Mouse (Mus musculus) neural tube, embryonic 15.5 days (tissue): Measurements from ENCODE around the gene Utp20. TPM values are rescaled to one million over a fixed set of nuclear protein-coding genes. Genes with fewer than 3 reads are reported as not detected.
"Not testable (repeated sequence)": the region's sequence is repeated elsewhere in the genome, so short reads cannot be mapped to it uniquely, and the experiment has no call there.

Experiments
- ATAC-seq: fragments of 200-750 bp; cut with Nextera tagmentation; 2 replicates; pipeline ENCODE4 v1.8.0; 2017; ENCODE audit warnings: mild to moderate bottlenecking, moderate TSS enrichment, moderate library complexity; ENCODE audit not compliant: low FRiP score
- H3K27ac ChIP-seq: fragments of 300-500 bp; sonication (generic); replicated peaks from 2 replicates; pipeline ENCODE4 v1.5.1; 2015; ENCODE audit warnings: mild to moderate bottlenecking, inconsistent platforms
- H3K27me3 ChIP-seq: fragments of 300-500 bp; sonication (generic); replicated peaks from 2 replicates; pipeline ENCODE4 v1.6.1; 2015; ENCODE audit warnings: inconsistent platforms
- H3K36me3 ChIP-seq: fragments of 300-500 bp; sonication (generic); 2 replicates; pipeline ENCODE4 v1.6.1; 2015; ENCODE audit warnings: inconsistent platforms
- H3K4me1 ChIP-seq: fragments of 300-500 bp; sonication (generic); 2 replicates; pipeline ENCODE4 v1.6.1; 2015; ENCODE audit warnings: inconsistent platforms
- H3K4me2 ChIP-seq: fragments of 300-500 bp; sonication (generic); 2 replicates; pipeline ENCODE4 v1.6.1; 2015; ENCODE audit warnings: inconsistent platforms, mild to moderate bottlenecking, moderate library complexity
- H3K4me3 ChIP-seq: fragments of 300-500 bp; sonication (generic); replicated peaks from 2 replicates; pipeline ENCODE4 v1.5.1; 2015; ENCODE audit warnings: mild to moderate bottlenecking, inconsistent platforms
- H3K9ac ChIP-seq: fragments of 300-500 bp; sonication (generic); replicated peaks from 2 replicates; pipeline ENCODE4 v1.6.1; 2015; ENCODE audit warnings: mild to moderate bottlenecking, inconsistent platforms
- H3K9me3 ChIP-seq: fragments of 300-500 bp; sonication (generic); replicated peaks from 2 replicates; pipeline ENCODE4 v1.6.1; 2016; ENCODE audit warnings: inconsistent platforms
- WGBS: fragments of 180-500 bp; shearing (Covaris S2); methylation state at CpG from one replicate; pipeline ENCODE4 v1.1.7; 2015; ENCODE audit warnings: mixed read lengths; 5-methylcytosine and 5-hydroxymethylcytosine counted together
- polyA plus RNA-seq: library from polyadenylated mRNA; unstranded; fragments of >200 nt; fragmentation: Nextera tagmentation; extraction: Ambion mirVana; gene quantifications from 2 replicates; pipeline ENCODE4 v1.2.1, GENCODE M21; 2015

Utp20 gene
- polyA plus RNA-seq, 1 experiment from 2014 or later: 8.2 TPM

DNA sequence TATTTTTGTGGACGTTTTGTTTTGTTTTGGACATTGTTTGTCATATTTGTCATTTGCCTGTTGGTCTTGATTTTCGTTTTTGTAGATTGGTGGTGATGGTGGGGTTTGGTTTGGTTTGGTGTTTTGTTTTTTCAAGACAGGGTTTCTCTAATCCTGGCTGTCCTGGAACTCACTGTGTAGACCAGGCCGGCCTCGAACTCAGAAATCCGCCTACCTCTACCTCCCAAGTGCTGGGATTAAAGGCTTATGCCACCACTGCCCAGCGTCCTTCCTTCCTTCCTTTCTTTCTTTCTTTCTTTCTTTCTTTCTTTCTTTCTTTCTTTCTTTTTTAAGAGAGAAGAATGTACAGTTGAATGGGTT lies 323 bp upstream of the Utp20 start:
- not testable (repeated sequence) for H3K27ac ChIP-seq

DNA sequence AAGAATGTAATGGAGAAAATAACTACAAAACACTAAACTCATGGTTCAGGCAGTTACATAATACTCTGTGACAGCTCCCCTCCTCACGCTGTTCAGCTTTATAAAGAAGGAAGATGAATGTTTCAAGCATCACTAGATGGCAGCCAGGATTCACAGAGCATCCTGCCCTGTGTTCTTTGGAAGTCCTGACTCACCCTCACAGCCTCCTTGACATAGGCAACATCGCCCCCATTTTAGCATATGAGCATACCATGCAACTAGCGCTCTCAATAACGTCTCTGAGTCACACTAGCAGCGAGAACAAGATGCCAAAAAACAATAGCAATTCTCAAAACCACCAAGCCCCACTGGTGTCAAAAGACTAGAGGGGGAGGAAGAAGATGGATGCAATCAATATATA lies 9.3 kb downstream of the Utp20 start:
- H3K36me3 ChIP-seq: peaks cover 70% of the 10 kb centered on the region
- no peak overlapping the region for H3K9ac ChIP-seq
- no peak overlapping the region for H3K27ac ChIP-seq
- no peak overlapping the region for H3K4me2 ChIP-seq
- WGBS: 95% methylated on average over 5 of the region's 5 CpGs
- no peaks in the 10 kb centered on the region for H3K9me3 ChIP-seq
- no peaks in the 10 kb centered on the region for H3K27me3 ChIP-seq
- ATAC-seq: no peak
- H3K4me1 ChIP-seq: no peaks in the 10 kb centered on the region
- H3K4me3 ChIP-seq: no peak overlapping the region

More for the DNA sequence above, 323 bp upstream of the Utp20 start:
- peak overlapping the region; percentile 59 for H3K9ac ChIP-seq
- H3K4me1 ChIP-seq: peaks cover 11% of the 10 kb centered on the region
- peaks cover 23% of the 10 kb centered on the region for H3K36me3 ChIP-seq
- peak overlapping the region; percentile 97 for H3K4me3 ChIP-seq
- H3K9me3 ChIP-seq, H3K27me3 ChIP-seq: not testable (repeated sequence)
- WGBS: 5% methylated on average over 6 of the region's 6 CpGs
- peak overlapping the region; percentile 88 for H3K4me2 ChIP-seq
- peak; percentile 79 for ATAC-seq

DNA sequence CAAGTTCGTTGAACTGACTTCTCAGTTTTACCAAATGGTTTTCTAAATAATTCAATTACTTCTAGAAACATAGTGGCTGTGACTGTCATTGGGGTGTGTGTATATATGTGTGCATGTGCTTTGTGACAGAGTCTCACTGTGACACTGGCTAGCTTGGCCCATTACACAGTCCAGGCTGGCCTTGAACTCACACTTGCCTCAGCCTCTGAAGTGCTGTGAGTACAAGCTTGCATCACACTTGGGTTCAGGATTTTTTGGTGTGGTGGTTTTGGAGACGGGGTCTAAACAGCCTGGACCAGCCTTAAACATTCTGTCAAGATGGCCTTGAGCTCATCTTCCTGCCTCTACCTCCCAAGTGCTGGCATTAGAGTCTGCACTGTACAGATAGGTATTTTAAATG lies 11.3 kb downstream of the Utp20 start:
- WGBS: 87% methylated on average over 2 of the region's 2 CpGs
- H3K4me3 ChIP-seq: no peak overlapping the region
- H3K4me1 ChIP-seq: no peaks in the 10 kb centered on the region
- H3K27me3 ChIP-seq: no peaks in the 10 kb centered on the region
- ATAC-seq: no peak
- no peak overlapping the region for H3K27ac ChIP-seq
- H3K36me3 ChIP-seq: peaks cover 74% of the 10 kb centered on the region
- no peak overlapping the region for H3K4me2 ChIP-seq
- H3K9me3 ChIP-seq: no peaks in the 10 kb centered on the region
- H3K9ac ChIP-seq: no peak overlapping the region

DNA sequence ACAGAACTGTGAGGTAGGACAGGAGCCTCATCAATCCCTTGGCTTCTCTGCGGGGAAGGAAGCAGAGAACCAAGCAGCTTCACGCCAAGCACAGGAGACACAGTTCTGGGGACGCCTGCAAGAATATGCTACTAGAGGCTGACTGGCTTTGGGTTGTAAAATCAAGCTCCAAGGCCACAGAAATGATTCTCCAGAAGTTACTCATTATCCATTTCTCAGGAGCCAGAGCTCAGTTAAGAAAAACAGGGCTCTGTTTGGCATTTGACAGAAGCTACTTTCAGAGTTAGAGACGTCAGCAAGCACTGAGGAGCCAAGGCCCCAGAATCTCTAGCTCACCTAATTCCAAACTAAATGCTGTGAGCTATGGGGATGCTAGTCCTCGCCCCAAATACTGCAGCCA lies 14.9 kb downstream of the Utp20 start:
- no peaks in the 10 kb centered on the region for H3K4me1 ChIP-seq
- no peaks in the 10 kb centered on the region for H3K27me3 ChIP-seq
- no peak for ATAC-seq
- 94% methylated on average over 5 of the region's 5 CpGs for WGBS
- H3K36me3 ChIP-seq: peaks cover 78% of the 10 kb centered on the region
- no peaks in the 10 kb centered on the region for H3K9me3 ChIP-seq
- no peak overlapping the region for H3K4me3 ChIP-seq
- no peak overlapping the region for H3K9ac ChIP-seq
- no peak overlapping the region for H3K4me2 ChIP-seq
- H3K27ac ChIP-seq: no peak overlapping the region

DNA sequence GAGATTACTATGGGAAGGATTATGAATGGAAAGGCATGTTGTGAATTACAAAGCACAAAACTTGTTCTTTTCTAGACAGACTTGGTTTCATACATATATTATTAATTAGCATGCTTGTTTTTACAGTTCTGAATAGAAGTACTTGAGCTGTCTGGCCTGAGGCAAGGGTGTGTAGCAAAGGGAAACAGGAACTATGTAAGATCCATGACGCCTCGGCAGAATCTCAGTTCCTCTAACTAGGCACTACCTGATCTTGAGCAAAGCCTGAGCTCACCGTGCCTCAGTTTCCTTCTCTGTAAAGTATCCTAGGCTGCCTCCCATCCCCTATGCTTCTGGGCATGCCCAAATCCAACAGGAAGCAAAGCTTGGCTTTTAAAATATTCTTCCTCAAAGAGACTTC lies 24.4 kb downstream of the Utp20 start:
- Histone ChIP-seq H3K4me3 (no peak overlapping the region), H3K27ac (no peak overlapping the region), H3K27me3 (no peaks in the 10 kb centered on the region), H3K4me2 (no peak overlapping the region), H3K4me1 (no peaks in the 10 kb centered on the region), H3K36me3 (peaks cover 31% of the 10 kb centered on the region), H3K9me3 (no peaks in the 10 kb centered on the region), H3K9ac (no peak overlapping the region)
- WGBS: 92% methylated on average over 3 of the region's 3 CpGs
- ATAC-seq: no peak

DNA sequence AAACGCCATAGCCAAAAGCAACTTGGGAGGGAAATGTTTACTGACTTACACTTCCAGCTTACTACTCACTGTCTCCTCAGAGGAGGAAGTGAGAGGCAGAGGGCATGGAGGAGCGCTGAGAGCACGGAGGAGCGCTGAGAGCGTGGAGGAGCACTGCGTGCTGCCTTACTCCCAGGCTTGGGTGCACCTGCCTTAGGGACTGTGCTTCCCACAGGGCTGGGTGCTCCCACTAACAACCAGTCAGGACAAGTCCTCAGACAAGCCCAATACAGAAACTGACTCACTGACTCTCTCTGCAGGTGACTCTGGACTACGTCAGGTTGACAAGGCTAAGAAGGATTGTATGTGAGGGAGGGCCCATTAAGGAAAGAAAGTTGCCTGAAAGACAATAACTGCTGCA lies 27.2 kb downstream of the Utp20 start:
- 96% methylated on average over 7 of the region's 7 CpGs for WGBS
- Histone ChIP-seq H3K4me2 (no peak overlapping the region), H3K9ac (no peak overlapping the region), H3K4me1 (no peaks in the 10 kb centered on the region), H3K36me3 (peaks cover 39% of the 10 kb centered on the region), H3K4me3 (no peak overlapping the region), H3K9me3 (no peaks in the 10 kb centered on the region), H3K27me3 (no peaks in the 10 kb centered on the region), H3K27ac (no peak overlapping the region)
- no peak for ATAC-seq

DNA sequence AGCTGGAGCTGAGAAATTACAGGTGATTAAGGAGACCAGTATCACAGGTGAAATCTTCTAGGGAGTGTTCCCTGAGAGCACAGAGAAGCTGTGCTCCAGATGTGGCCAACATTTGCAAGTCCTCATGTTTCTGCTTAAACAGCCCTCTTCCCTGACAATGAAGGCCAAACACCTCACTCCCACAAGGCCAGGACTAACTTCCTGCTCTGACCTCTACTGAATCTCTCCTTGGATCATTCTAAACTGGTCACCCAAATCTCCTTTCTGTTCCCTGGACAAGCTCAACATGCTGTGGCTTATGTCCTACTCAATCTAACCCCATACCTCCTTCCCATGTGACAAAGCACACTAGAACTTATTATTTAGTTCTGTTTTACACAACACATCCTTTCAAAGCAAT lies 29.2 kb downstream of the Utp20 start:
- Histone ChIP-seq H3K9me3 (no peaks in the 10 kb centered on the region), H3K4me3 (no peak overlapping the region), H3K9ac (no peak overlapping the region), H3K36me3 (peaks cover 49% of the 10 kb centered on the region), H3K27ac (no peak overlapping the region), H3K4me2 (no peak overlapping the region), H3K27me3 (no peaks in the 10 kb centered on the region), H3K4me1 (no peaks in the 10 kb centered on the region)
- no peak for ATAC-seq

DNA sequence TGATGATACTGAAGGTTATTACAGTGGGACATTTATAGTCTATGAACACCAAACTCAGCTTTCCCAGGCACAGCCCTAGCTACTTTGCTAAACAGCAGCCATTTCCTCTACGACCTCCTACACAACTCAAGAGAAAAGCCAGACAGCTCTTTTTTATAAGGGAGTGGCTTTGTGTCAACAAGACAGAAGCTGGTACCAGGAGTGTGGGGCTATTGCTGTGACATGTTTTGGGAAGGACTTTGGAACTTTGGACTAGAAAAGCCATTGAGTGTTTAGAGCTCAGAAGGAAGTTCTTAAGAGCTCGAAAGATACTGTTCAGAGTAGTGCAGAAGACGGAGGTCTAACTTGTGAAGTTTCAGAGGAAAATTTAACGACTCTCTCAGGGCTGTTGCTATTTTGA lies 29.7 kb downstream of the Utp20 start:
- WGBS: 94% methylated on average over 4 of the region's 4 CpGs
- H3K4me2 ChIP-seq: no peak overlapping the region
- peaks cover 54% of the 10 kb centered on the region for H3K36me3 ChIP-seq
- ATAC-seq: no peak
- H3K9me3 ChIP-seq: no peaks in the 10 kb centered on the region
- H3K27me3 ChIP-seq: no peaks in the 10 kb centered on the region
- no peak overlapping the region for H3K27ac ChIP-seq
- no peak overlapping the region for H3K4me3 ChIP-seq
- H3K9ac ChIP-seq: no peak overlapping the region
- H3K4me1 ChIP-seq: no peaks in the 10 kb centered on the region

DNA sequence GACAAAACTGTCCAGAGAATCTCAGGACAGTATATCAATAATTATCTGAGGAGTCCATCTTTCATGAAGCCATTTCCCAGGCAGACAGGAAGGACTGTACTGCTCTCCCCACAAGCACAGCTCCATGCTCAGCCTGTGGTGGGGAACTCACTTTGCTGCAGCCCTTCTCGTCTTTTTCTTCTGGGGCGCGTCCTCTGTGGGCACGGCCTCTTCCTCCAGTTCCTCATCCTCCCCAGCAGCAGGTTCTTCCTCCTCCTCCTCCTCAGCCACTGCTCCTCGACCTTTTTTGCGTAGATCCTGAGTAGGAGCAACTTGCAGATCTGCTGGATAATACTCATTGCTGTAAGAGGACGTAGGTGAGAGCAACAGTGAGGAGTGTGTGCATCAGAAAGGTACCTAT lies 31.4 kb downstream of the Utp20 start:
- Histone ChIP-seq H3K9me3 (no peaks in the 10 kb centered on the region), H3K4me2 (no peak overlapping the region), H3K4me3 (no peak overlapping the region), H3K9ac (no peak overlapping the region), H3K4me1 (no peaks in the 10 kb centered on the region), H3K27me3 (no peaks in the 10 kb centered on the region), H3K36me3 (peaks cover 66% of the 10 kb centered on the region), H3K27ac (no peak overlapping the region)
- 95% methylated on average over 7 of the region's 7 CpGs for WGBS
- ATAC-seq: no peak

DNA sequence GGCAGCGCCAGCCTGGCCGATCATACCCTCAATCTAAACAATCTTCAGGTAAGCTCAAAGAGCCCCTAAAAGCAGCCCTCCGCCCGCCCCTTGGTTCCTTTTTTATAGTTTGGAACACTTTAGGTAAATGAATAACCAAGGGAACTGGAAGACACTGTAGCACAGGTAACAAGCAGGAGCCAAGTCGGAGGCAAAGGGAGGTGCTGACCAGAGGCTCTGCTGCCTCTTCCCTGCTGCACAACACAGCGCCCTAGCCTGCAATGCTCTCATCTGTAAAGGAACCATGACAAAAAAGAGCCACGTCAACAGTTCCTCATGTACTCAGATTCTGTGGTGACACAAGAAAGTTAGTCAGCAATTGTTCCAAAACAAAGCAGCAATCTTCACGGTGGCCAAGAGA lies 32.0 kb downstream of the Utp20 start:
- no peak overlapping the region for H3K27ac ChIP-seq
- H3K4me1 ChIP-seq: no peaks in the 10 kb centered on the region
- H3K4me3 ChIP-seq: no peak overlapping the region
- H3K9ac ChIP-seq: no peak overlapping the region
- H3K36me3 ChIP-seq: peaks cover 64% of the 10 kb centered on the region
- WGBS: 93% methylated on average over 8 of the region's 8 CpGs
- no peak for ATAC-seq
- H3K9me3 ChIP-seq: no peaks in the 10 kb centered on the region
- H3K4me2 ChIP-seq: no peak overlapping the region
- H3K27me3 ChIP-seq: no peaks in the 10 kb centered on the region

DNA sequence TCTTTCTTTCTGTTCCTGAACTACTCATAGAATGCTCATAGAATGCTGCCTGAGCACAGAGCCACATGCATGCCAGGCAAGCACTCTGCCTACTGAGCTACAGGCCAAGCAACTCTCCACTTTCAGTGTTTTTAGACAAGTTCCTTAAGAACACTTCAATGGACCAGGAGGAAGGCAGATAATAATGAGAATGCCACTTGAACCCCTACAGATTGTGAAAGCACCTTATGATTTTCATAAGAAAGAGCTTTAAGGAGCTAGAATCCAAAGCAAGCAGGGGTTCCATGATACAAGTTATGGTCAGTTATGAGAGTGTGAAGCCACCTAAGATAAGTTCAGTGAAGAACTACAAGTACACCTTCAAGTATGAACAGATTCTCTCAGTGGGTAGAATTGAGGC lies 32.9 kb downstream of the Utp20 start:
- Histone ChIP-seq H3K9ac (no peak overlapping the region), H3K9me3 (no peaks in the 10 kb centered on the region), H3K36me3 (peaks cover 57% of the 10 kb centered on the region), H3K4me2 (no peak overlapping the region), H3K27me3 (no peaks in the 10 kb centered on the region), H3K4me1 (no peaks in the 10 kb centered on the region), H3K4me3 (no peak overlapping the region), H3K27ac (no peak overlapping the region)
- no peak for ATAC-seq

DNA sequence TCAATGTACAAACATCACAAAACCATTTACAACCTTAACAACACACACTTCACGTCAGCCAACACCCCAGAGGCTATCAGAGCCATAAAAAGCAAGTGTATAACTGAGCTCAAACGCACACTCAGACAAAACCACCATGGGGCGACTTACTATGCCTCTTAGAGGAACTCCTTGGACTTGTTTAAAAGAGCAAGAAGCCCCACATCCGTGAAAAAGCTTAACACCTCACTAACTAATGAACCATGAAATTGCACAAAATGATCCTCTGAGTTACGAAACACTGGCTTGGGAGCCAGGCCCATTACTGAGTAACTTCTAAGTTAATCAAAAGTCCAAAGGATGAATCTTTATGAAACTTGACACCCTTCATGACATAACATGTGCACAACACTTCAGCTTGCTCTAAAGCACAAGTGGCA lies 42.1 kb downstream of the Utp20 start:
- 44% methylated on average over 5 of the region's 5 CpGs for WGBS
- H3K4me3 ChIP-seq: no peak overlapping the region
- no peak overlapping the region for H3K4me2 ChIP-seq
- no peak overlapping the region for H3K9ac ChIP-seq
- H3K27ac ChIP-seq: no peak overlapping the region
- H3K36me3 ChIP-seq: peaks cover 32% of the 10 kb centered on the region
- ATAC-seq: no peak
- no peaks in the 10 kb centered on the region for H3K4me1 ChIP-seq
- H3K9me3 ChIP-seq: no peaks in the 10 kb centered on the region
- H3K27me3 ChIP-seq: no peaks in the 10 kb centered on the region

DNA sequence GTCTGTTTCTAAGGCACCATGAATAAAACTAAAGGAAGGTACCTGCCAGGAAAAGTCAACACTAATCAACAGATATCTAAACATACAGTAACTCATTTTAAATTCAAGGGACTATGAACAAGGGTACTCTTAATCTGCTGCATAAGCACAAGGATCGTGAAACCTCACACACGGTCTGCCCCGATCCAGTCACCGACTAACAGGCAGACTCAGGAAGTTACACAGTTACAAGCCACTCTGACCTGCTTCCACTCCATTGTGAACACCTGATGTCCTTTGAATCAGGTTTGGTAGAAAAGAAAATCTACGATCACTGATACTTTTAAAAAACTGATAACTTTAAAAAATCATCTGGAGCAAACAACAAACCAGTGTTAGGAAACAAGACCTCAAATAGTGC lies 42.7 kb downstream of the Utp20 start:
- no peak for ATAC-seq
- no peak overlapping the region for H3K4me3 ChIP-seq
- no peak overlapping the region for H3K4me2 ChIP-seq
- no peak overlapping the region for H3K27ac ChIP-seq
- 96% methylated on average over 5 of the region's 5 CpGs for WGBS
- peaks cover 32% of the 10 kb centered on the region for H3K36me3 ChIP-seq
- no peak overlapping the region for H3K9ac ChIP-seq
- H3K9me3 ChIP-seq: no peaks in the 10 kb centered on the region
- H3K27me3 ChIP-seq: no peaks in the 10 kb centered on the region
- no peaks in the 10 kb centered on the region for H3K4me1 ChIP-seq
